Mouse (Mus musculus) frontal cortex, adult 2 months (tissue): Measurements from ENCODE around the gene Tenm3. TPM values are rescaled to one million over a fixed set of nuclear protein-coding genes. Genes with fewer than 3 reads are reported as not detected.

Source experiments
- DNase-seq, 2 experiments: peaks; one replicate each; pipeline ENCODE4 v3.0.0; 2022; ENCODE audit warnings: low spot score in 1 of 2; ENCODE audit errors: extremely low spot score in 1 of 2
- polyA plus RNA-seq: library from polyadenylated mRNA; depleted of rRNA; stranded (reverse); fragments of >200 nt; gene quantifications from 2 replicates; pipeline ENCODE4 v1.2.3, GENCODE M21; 2012

Gene Tenm3
- polyA plus RNA-seq, 1 experiment = 34.4 TPM

GRCm38 (mm10) chr8:48812196-48812741 lies 31.5 kb downstream of the Tenm3 start:
- DNase-seq = no peak

DNA sequence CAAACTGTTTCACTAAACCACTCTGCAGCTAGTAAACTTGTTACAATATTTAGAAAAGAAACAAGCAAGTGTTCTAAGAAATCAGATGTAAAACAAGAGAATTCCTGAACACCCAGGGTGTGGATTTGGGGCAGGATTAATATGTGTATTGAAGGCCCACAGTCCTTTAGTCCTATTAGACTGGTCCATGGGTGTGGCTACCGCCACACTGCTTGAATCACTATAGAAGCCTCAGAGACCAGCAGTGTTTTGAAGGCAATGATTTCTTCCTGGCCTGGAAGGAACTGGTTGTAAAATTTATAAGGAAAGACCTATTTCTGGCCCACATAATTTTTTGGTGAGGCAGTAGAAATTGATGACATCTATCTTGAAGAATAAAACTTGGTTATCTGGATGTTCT lies 33.1 kb downstream of the Tenm3 start:
- no peak for DNase-seq

DNA sequence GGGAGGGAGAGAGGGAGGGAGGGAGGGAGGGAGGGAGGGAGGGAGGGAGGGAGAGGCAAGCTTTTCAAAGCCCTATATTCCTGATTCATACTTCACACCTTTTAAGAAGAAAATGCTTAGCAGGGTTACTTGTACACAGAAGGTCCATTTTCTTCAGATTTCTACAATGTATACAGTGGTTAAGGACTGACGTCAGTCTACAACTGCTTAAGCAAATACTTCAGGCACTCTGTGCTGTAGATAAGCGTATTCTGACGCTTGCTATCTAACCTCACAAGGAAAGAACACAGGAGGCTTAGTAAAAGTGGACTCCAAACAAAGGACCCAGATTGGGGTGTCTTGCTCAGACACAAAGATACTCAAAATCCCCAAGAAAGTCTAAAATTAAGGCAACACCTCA lies 34.6 kb downstream of the Tenm3 start:
- DNase-seq = no peak

DNA sequence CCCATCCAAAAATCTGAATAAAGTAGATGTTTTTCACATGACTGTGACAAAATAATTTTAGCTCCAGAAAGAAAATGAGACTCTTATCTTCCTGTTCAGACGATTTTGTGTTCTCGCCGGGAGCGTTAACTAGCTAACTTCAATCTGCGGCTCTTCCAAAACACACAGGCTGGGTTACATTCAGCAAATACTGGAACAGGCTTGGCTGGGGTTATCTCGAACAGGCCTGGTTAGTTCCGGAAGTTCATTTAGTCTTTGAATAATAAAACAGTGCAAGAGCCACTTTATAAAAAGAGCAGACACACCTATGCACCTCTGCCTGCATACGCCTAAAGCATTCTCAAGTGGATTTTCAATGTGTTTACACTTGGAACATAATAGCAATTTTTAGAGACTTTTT lies 40.7 kb downstream of the Tenm3 start:
- DNase-seq = no peak

- no peak for DNase-seq
Observed at GRCm38 (mm10) chr8:48802231-48802630, 41.5 kb downstream of the Tenm3 start.

DNA sequence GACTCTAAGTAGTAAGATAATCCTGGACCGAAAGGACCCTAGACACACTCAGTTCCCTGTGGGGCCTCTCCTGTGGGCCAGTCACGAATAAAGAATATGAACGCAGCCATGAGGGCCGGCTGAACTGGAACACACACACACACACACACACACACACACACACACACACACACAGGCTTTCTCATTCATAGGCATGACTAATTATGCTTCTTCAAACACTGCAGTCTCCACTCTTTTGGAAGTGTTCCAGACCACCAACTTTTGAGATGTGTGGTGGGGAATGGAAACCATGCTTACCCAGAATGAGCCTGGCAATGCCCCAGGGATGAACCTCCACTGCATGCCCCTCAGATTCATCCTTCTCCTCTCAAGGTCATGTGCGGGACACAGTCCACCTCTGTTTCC lies 45.8 kb downstream of the Tenm3 start:
- DNase-seq = no peak

DNA sequence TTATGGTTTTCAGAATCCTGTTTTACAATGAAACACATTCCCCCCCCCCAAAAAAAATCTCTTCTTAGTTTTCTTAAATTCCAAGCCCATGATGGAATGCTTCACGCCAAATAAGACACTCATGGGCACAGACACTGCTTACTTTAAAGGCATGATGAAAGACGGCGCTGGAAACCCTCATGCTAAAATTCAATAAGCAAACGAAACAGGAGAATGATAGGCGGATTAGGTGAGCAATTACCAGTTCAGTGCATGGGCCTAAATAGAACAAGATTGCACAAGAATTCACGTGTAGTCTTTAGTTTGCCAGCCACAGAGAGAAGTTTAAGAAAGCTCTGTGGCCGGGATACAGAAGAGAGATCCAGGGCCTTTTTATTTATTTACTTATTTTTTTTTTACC lies 49.5 kb downstream of the Tenm3 start:
- DNase-seq = no peak

DNA sequence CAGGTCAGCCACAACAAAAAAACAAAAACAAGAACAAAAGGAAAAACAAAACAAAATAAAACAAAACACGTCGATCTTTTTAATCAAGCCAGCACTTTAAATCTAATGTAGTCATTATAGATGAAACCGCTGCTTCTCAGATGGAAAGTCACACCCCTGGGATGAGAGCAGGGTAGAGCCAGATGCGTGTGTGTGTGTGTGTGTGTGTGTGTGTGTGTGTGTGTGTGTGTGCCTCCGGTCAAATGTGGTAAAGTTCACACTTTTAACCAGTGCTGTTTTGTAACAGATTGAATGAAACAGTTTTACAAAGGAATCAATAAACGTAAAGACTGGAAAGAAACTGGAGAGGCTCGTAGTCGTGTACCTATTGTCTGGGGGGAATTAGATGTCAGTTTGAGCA lies 50.0 kb downstream of the Tenm3 start:
- DNase-seq = no peak

DNA sequence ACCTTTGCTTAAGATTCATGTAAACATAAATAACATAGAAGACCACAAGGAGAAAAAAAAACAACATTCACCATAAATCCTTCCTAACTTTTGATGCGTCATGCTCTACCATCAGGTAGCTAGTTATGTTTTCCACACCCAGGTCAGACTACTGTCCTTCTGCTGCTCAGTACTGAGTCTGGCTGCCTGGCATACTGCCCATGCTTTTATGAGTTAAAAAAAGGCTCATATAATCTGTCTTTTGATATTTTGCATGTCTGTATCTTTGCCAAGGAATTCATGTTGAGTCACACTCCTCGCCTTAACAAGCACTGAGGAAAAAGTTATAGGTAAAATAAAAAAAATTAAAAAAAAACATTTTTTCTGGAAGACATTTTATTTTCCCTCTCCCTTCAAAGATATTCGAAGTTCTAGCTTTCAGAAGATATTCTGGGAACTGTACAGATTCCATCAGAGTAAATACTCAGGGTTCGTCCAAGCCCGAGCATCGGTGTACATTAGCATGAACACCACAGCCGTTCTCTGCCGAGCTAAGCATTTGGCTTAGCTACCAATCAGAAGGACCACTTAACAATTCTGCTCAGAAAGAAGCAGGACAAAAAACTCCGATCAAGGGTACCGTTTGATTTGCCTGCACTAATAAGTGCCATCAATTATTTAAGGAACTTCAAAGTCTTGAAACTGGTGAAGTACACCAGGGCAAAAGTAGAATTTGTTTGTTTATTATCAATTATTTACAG lies 51.0 kb downstream of the Tenm3 start:
- DNase-seq = peak in 1 of 2 experiments; percentile 18

DNA sequence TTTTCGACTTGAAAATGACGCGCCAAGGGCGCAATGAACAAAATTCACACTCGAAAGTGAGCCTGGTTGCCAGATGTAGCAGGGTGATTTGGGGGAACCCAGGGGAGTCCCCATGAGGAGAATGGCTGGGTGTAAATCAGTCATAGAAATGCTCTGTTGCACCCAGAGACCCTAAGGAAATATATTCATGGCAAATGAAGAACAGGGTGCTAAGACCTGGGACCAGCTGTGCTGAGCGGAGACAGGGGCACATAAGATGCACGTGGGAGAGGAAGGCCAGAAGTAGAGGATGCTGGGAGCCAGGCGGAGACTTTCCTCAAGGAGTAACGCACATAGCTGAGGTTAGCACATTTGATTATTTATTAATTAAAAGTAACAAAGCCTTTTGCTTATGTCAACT lies 60.4 kb downstream of the Tenm3 start:
- DNase-seq = no peak

- DNase-seq = no peak
Observed at GRCm38 (mm10) chr8:48780628-48781027, 63.1 kb downstream of the Tenm3 start.

GRCm38 (mm10) chr8:48779194-48779593 lies 64.6 kb downstream of the Tenm3 start:
- no peak for DNase-seq

DNA sequence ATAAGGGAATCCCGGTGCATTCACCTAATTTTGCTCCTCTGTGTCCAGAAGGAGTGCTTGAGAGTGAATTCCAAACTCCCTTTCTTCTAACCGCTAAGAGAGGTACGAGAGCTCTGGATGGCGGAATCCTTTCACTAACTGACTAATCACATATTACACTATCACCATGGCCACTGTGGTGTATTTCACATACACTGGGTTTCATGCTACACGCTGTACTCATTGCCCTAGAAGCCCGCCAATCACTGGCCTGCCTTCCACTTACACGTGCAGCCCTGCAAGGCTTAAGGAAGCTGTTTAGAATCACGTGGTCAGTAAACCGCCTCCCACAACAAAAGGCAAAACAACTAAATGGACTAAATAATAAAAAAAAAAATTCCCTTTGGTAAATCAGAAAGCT lies 67.7 kb downstream of the Tenm3 start:
- DNase-seq = no peak

DNA sequence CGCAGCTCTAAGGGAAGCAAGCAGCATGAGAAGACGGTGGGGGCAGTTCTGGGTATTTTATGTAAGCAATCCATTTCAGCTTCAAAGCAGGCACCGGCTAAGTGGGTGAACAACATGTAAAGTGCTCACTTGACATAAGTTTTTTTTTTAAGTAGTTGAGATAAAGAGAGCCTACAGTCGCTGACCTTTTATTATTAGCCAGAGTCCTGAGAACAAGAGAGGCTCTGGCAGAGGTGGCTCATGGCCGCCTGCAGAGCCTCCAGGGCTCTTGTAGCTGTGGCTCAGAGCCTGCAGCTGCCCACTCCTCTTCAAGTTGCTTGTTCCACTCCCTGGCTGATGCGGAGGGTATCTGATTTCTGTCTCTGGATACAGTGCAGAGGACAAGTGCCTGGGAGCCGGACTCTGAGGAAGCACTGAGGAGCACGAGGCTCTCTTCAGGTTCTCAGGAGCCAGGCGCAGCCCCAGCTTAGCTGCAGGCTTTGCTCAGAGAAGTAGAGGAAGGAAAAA lies 68.2 kb downstream of the Tenm3 start:
- no peak for DNase-seq

DNA sequence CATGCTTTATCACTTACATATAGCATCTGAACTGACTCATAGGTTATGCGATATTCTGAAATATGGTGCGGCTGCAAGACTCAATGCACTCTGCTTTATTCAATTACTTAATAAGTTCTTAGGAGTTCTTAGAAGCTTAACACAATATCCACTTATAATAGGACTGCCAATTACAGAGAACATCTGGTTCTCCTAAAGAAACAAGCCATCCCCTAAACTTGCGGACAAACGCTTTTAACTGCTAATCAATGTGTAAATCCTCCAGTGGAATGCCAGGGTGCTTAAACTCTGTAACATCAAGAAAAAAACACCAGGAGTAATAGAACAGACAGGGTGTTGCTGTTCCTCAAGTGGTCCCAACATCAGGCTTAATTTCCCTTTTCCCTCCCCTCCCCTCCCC lies 68.9 kb downstream of the Tenm3 start:
- no peak for DNase-seq

DNA sequence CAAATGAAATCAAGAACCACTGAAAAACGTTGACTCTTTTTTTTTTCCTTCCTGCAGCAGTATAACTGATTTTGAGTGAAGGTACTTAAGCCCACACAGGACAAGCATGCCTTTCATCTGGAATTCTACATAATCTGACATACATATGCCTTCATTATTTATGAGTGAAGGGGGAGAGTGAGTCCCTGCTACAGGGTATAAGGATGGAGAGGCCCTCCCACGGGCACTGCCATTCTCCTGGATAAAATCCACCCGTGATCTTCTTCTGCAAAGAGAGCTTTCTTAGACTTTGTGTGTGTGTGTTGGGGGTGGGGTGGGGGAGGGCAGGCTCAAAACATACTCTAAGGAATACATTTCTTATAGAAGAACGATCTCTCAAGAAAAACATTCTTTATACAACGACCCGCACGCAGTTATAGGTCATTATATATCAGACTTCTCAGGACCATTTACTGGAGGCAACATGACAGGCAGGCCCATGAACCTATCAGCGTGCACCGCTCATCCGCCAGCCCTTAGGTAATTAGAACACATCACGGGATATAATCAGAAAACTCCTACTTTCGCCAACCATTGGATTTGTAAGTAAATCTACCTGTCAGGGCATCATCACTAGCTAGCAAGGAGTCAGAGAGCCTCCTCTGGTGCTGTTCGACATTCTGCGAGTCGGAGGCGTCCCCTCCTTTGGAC lies 77.1 kb downstream of the Tenm3 start:
- no peak for DNase-seq

- no peak for DNase-seq
Observed at GRCm38 (mm10) chr8:48765212-48765611, 78.5 kb downstream of the Tenm3 start.

- no peak for DNase-seq
Observed at GRCm38 (mm10) chr8:48764011-48764410, 79.7 kb downstream of the Tenm3 start.

DNA sequence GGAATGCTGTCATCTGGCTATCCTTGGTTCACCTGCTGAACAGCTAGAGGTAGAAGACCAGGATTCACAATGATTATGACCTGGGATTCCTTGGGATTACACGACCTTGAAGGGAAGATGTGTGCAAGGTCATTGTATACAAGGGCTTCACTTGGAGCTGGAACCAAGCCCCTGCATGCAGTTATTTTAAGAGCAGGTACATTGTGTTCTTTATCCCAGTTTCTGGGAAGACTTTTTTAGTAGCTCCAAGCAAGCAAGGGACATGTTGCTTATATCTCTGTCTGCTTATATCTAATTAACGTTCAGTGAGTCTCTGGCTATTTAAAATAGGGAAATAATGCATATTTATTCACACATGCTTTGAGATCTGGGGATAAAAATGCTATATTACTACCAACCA lies 86.9 kb downstream of the Tenm3 start:
- DNase-seq = no peak

GRCm38 (mm10) chr8:48755492-48755891 lies 88.3 kb downstream of the Tenm3 start:
- no peak for DNase-seq

DNA sequence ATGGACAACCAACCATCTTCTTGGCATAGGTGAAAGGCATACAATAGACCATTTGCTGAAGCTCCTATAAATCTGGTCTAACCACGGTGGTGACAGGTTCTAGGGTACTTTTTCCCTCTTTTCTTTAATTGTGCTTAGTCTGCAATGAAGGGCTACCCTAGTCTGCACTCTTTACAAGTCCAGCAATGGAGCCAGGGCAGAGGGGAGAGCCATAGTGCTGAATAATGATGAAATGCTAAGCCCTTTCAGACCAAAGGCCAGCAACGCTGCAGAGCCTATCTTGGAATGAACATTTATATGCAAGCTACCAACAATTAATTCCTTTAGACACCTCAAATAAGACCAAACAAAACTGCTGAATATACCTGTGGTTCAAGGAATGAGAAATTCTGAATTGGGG lies 88.8 kb downstream of the Tenm3 start:
- DNase-seq = no peak

GRCm38 (mm10) chr8:48751965-48752364 lies 91.8 kb downstream of the Tenm3 start:
- DNase-seq = no peak
